Mouse (Mus musculus): ENCODE results near the gene Ppip5k1. TPM values are rescaled to one million over a fixed set of nuclear protein-coding genes. Genes with fewer than 3 reads are reported as not detected.
A peak's percentile ranks its signal among the peaks of the same experiment; 100 is the strongest.

Gene Ppip5k1
- polyA plus RNA-seq, 1 experiment from 2014 or later: 11.2 TPM

DNA sequence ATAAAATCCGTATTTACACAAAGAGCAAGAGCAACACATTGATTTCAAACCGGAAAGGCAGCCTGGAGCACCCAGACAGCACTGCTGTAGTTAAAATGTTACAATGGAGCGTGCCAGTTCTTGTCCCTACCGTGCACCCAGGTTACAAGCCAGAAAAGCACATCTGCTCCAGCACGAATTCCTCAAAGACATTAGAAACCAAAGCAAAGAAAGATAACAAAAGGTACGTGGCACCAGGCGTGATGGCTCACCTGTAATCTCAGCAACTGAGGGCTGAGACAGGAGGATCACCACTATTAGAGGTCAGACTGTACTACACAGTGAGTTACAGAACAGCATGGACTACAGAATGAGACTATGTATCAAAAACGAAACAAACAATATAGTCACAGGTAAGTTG, 86.8 kb downstream of the Ppip5k1 start:
- Histone ChIP-seq H3K4me3 (peak overlapping the region; percentile 23; the same call in 1 of the 2 replicates), H3K27me3 (ENCODE audit: low read depth, poor library complexity, severe bottlenecking) (no peaks in the 10 kb centered on the region), H3K27ac (replicated peaks) (no peak overlapping the region), H3K36me3 (peaks cover 64% of the 10 kb centered on the region), H3K4me1 (peaks cover 36% of the 10 kb centered on the region), H3K9me3 (replicated peaks) (no peaks in the 10 kb centered on the region)
- DNase-seq (ENCODE audit: low spot score): no peak
- 85% methylated on average over 8 of the region's 8 CpGs for WGBS

Other genes with a start within 250 kb of the Ppip5k1 start
- not detected in 2 replicates for gene Tgm7, start 245.6 kb downstream of the Ppip5k1 start, polyA plus RNA-seq (2016; fragmentation: Nextera tagmentation; extraction: Ambion mirVana)
- 29.6 and 34.0 TPM in 2 replicates for gene Adal, start 215.0 kb downstream of the Ppip5k1 start, polyA plus RNA-seq (2016; fragmentation: Nextera tagmentation; extraction: Ambion mirVana)
- gene Lcmt2, start 214.7 kb downstream of the Ppip5k1 start, polyA plus RNA-seq (2016; fragmentation: Nextera tagmentation; extraction: Ambion mirVana): 21.9 and 22.8 TPM in 2 replicates
- 81.2 and 84.2 TPM in 2 replicates for gene Tubgcp4, start 184.7 kb downstream of the Ppip5k1 start, polyA plus RNA-seq (2016; fragmentation: Nextera tagmentation; extraction: Ambion mirVana)
- 13.2 and 13.8 TPM in 2 replicates for gene Zscan29, start 184.3 kb downstream of the Ppip5k1 start, polyA plus RNA-seq (2016; fragmentation: Nextera tagmentation; extraction: Ambion mirVana)
- 115 and 146 TPM in 2 replicates for gene Trp53bp1, start 84.0 kb downstream of the Ppip5k1 start, polyA plus RNA-seq (2016; fragmentation: Nextera tagmentation; extraction: Ambion mirVana)
- gene Map1a, start 65.8 kb downstream of the Ppip5k1 start, polyA plus RNA-seq (2016; fragmentation: Nextera tagmentation; extraction: Ambion mirVana): 7.8 and 11.4 TPM in 2 replicates
- 1.5 and 3.9 TPM in 2 replicates for gene Ckmt1, start 2.3 kb upstream of the Ppip5k1 start, polyA plus RNA-seq (2016; fragmentation: Nextera tagmentation; extraction: Ambion mirVana)
- not detected in 2 replicates for gene Strc, start 31.8 kb upstream of the Ppip5k1 start, polyA plus RNA-seq (2016; fragmentation: Nextera tagmentation; extraction: Ambion mirVana)
- 549 and 624 TPM in 2 replicates for gene Pdia3, start 58.4 kb upstream of the Ppip5k1 start, polyA plus RNA-seq (2016; fragmentation: Nextera tagmentation; extraction: Ambion mirVana)
- 2.7 and 4.1 TPM in 2 replicates for gene Catsper2, start 58.4 kb upstream of the Ppip5k1 start, polyA plus RNA-seq (2016; fragmentation: Nextera tagmentation; extraction: Ambion mirVana)
- gene Ell3, start 88.9 kb upstream of the Ppip5k1 start, polyA plus RNA-seq (2016; fragmentation: Nextera tagmentation; extraction: Ambion mirVana): 2.2 and 2.5 TPM in 2 replicates
- 488 and 493 TPM in 2 replicates for gene Serf2, start 93.8 kb upstream of the Ppip5k1 start, polyA plus RNA-seq (2016; fragmentation: Nextera tagmentation; extraction: Ambion mirVana)
- 125 and 129 TPM in 2 replicates for gene Hypk, start 97.9 kb upstream of the Ppip5k1 start, polyA plus RNA-seq (2016; fragmentation: Nextera tagmentation; extraction: Ambion mirVana)
- gene Serinc4, start 101.4 kb upstream of the Ppip5k1 start, polyA plus RNA-seq (2016; fragmentation: Nextera tagmentation; extraction: Ambion mirVana): 0.28 and 0.88 TPM in 2 replicates
- 53.2 and 57.2 TPM in 2 replicates for gene Mfap1b, start 118.7 kb upstream of the Ppip5k1 start, polyA plus RNA-seq (2016; fragmentation: Nextera tagmentation; extraction: Ambion mirVana)
- 26.4 and 29.0 TPM in 2 replicates for gene Mfap1a, start 151.3 kb upstream of the Ppip5k1 start, polyA plus RNA-seq (2016; fragmentation: Nextera tagmentation; extraction: Ambion mirVana)
- 13.0 and 14.0 TPM in 2 replicates for gene Wdr76, start 151.3 kb upstream of the Ppip5k1 start, polyA plus RNA-seq (2016; fragmentation: Nextera tagmentation; extraction: Ambion mirVana)